In genomic region chr12:24571523-24572392, GRCm38 (mm10) we compare ENCODE assay signal across 8 mouse cellular contexts. TPM values are rescaled to one million over a fixed set of nuclear protein-coding genes. Genes with fewer than 3 reads are reported as not detected.
A peak's percentile ranks its signal among the peaks of the same experiment; 100 is the strongest.
DNase-seq lines count a peak whose midpoint lies in the region; ATAC-seq lines count a peak whose summit lies in the region.

Gene Grhl1 (plus strand): TSS chr12:24572283.

- H3K4me1 ChIP-seq in erythroblast, embryonic 14.5 days (ENCODE audit: control insufficient read depth) = peaks cover 23% of the 10 kb centered on the region
- peaks cover 20% of the 10 kb centered on the region for H3K4me1 ChIP-seq in heart, embryonic 12.5 days (replicated peaks)
- H3K4me1 ChIP-seq in kidney, embryonic 16.5 days (ENCODE audit: insufficient read depth, low read length) = peaks cover 22% of the 10 kb centered on the region

- peak within 1 kb of the TSS; percentile 86 for H3K4me2 ChIP-seq in heart, embryonic 12.5 days
- peak within 1 kb of the TSS; percentile 93 for H3K4me2 ChIP-seq in kidney, embryonic 16.5 days (replicated peaks; ENCODE audit: low read depth, low read length)

- peaks cover 8% of the 10 kb centered on the region for H3K36me3 ChIP-seq in erythroblast, embryonic 14.5 days (ENCODE audit: control insufficient read depth)
- peaks cover 2% of the 10 kb centered on the region for H3K36me3 ChIP-seq in heart, embryonic 12.5 days
- H3K36me3 ChIP-seq in kidney, embryonic 16.5 days (ENCODE audit: insufficient read depth, low read length) = no peaks in the 10 kb centered on the region

- 1% methylated on average over 64 of the region's 64 CpGs for WGBS in heart, embryonic 12.5 days
- WGBS in kidney, embryonic 16.5 days = 2% methylated on average over 43 of the region's 64 CpGs

- peak within 1 kb of the TSS; percentile 71 for H3K4me3 ChIP-seq in erythroblast, embryonic 14.5 days (replicated peaks)
- peak within 1 kb of the TSS; percentile 71 for H3K4me3 ChIP-seq in heart, embryonic 12.5 days
- H3K4me3 ChIP-seq in kidney, embryonic 16.5 days (ENCODE audit: low read length) = peak within 1 kb of the TSS; percentile 72

- H3K9me3 ChIP-seq in erythroblast, embryonic 14.5 days (ENCODE audit: control insufficient read depth, low read length) = no peaks in the 10 kb centered on the region
- H3K9me3 ChIP-seq in heart, embryonic 12.5 days (replicated peaks) = no peaks in the 10 kb centered on the region
- no peaks in the 10 kb centered on the region for H3K9me3 ChIP-seq in kidney, embryonic 16.5 days (ENCODE audit: low read length)

- peak; percentile 96 for DNase-seq in CD4-positive, CD25-positive, alpha-beta regulatory T cell, adult 2 months (ENCODE audit: low read depth, low spot score)
- DNase-seq in brain, embryonic 18.5 days (ENCODE audit: low read depth, low spot score) = peak; percentile 82
- DNase-seq in liver = peak; percentile 95
- peak; percentile 79 to 92 for DNase-seq in monocyte, adult 2 months (ENCODE audit: low read depth in 1 of 2, low spot score in 2 of 2)
- DNase-seq in spleen, postnatal 14 days (ENCODE audit: low spot score in 2 of 2) = peak; percentile 85 to 86

- peak; percentile 100 for ATAC-seq in heart, embryonic 12.5 days (ENCODE audit: insufficient number of reproducible peaks, low FRiP score)
- peak; percentile 99 for ATAC-seq in kidney, embryonic 16.5 days (ENCODE audit: low FRiP score, low TSS enrichment)

- peak within 1 kb of the TSS; percentile 74 for H3K9ac ChIP-seq in heart, embryonic 12.5 days
- H3K9ac ChIP-seq in kidney, embryonic 16.5 days (replicated peaks; ENCODE audit: low read length) = peak within 1 kb of the TSS; percentile 69

- H3K27ac ChIP-seq in heart, embryonic 12.5 days (ENCODE audit: poor library complexity, severe bottlenecking) = peak within 1 kb of the TSS; percentile 63
- no peak within 1 kb of the TSS for H3K27ac ChIP-seq in kidney, embryonic 16.5 days (ENCODE audit: low read length)

- peaks cover 47% of the 10 kb centered on the region for H3K27me3 ChIP-seq in erythroblast, embryonic 14.5 days (ENCODE audit: control insufficient read depth)
- H3K27me3 ChIP-seq in heart, embryonic 12.5 days (replicated peaks) = peaks cover 13% of the 10 kb centered on the region
- peaks cover 10% of the 10 kb centered on the region; the same call in 1 of the 2 replicates for H3K27me3 ChIP-seq in kidney, embryonic 16.5 days (ENCODE audit: insufficient read depth, low read length)

RNA-seq across cellular contexts. Expression of gene Grhl1, which starts in this region (rescaled TPM):
- polyA plus RNA-seq in erythroblast, embryonic 14.5 days (2012) = 0.04 and 0.08 TPM in 2 replicates
- 3.9 and 4.5 TPM in 2 replicates for polyA plus RNA-seq in heart, embryonic 12.5 days (2016; fragmentation: Nextera tagmentation; extraction: Ambion mirVana)
- 2.8 TPM in 2 replicates for polyA plus RNA-seq in kidney, embryonic 16.5 days (2015; fragmentation: Nextera tagmentation; extraction: Ambion mirVana)
